Mouse (Mus musculus) left cerebral cortex, postnatal 10 days (tissue): ENCODE measurements around the gene Twsg1. TPM values are rescaled to one million over a fixed set of nuclear protein-coding genes. Genes with fewer than 3 reads are reported as not detected.

ENCODE experiments used
- DNase-seq, 2 experiments: peaks; one replicate each; pipeline ENCODE4 v3.0.0; 2021 to 2022; ENCODE audit warnings: low spot score in 2 of 2, mixed read lengths in 1 of 2; ENCODE audit errors: extremely low spot score in 1 of 2
- intact Hi-C: fragments of 180-260 bp; cut with DNase I; formaldehyde crosslinking; loops from one replicate; pipeline ENCODE4 v1.15.1; 2025
- total RNA-seq, 2 experiments: library from RNA; stranded (reverse); gene quantifications; 2 replicates each; pipeline ENCODE4 v1.2.3; 2021

Twsg1 gene
- total RNA-seq, 2 experiments from 2014 or later: 25.6 to 27.4 TPM

GRCm38 (mm10) chr17:65939461-65940192 lies 11.4 kb downstream of the Twsg1 start:
- intact Hi-C loops: no loop called here
- DNase-seq: no peak

GRCm38 (mm10) chr17:65937671-65938070 lies 13.4 kb downstream of the Twsg1 start:
- intact Hi-C loops: no loop called here
- no peak for DNase-seq

GRCm38 (mm10) chr17:65933741-65934140 lies 17.3 kb downstream of the Twsg1 start:
- intact Hi-C loops: no loop called here
- no peak for DNase-seq

GRCm38 (mm10) chr17:65931525-65931924 lies 19.5 kb downstream of the Twsg1 start:
- no peak for DNase-seq

GRCm38 (mm10) chr17:65930960-65931359 lies 20.1 kb downstream of the Twsg1 start:
- intact Hi-C loops: no loop called here
- DNase-seq: peak in 1 of 2 experiments; percentile 51

More at GRCm38 (mm10) chr17:65931525-65931924, 19.5 kb downstream of the Twsg1 start:
- intact Hi-C loops: no loop called here

GRCm38 (mm10) chr17:65930158-65930826 lies 20.7 kb downstream of the Twsg1 start:
- DNase-seq: no peak
- intact Hi-C loops: no loop called here

- DNase-seq: no peak
- intact Hi-C loops: no loop called here
Observed at GRCm38 (mm10) chr17:65929319-65929978, 21.6 kb downstream of the Twsg1 start.

- peak; percentile 56 to 64 for DNase-seq
- intact Hi-C loops: no loop called here
Observed at GRCm38 (mm10) chr17:65927077-65927476, 23.9 kb downstream of the Twsg1 start.

GRCm38 (mm10) chr17:65924218-65924617 lies 26.8 kb downstream of the Twsg1 start:
- DNase-seq: no peak
- intact Hi-C loops: no loop called here

GRCm38 (mm10) chr17:65921975-65922374 lies 29.1 kb downstream of the Twsg1 start:
- DNase-seq: no peak
- intact Hi-C loops: no loop called here

GRCm38 (mm10) chr17:65919235-65919634 lies 31.8 kb downstream of the Twsg1 start:
- intact Hi-C loops: no loop called here

GRCm38 (mm10) chr17:65916135-65916668 lies 34.8 kb downstream of the Twsg1 start:
- intact Hi-C loops: no loop called here

More at GRCm38 (mm10) chr17:65919235-65919634, 31.8 kb downstream of the Twsg1 start:
- DNase-seq: no peak

GRCm38 (mm10) chr17:65914083-65914482 lies 36.9 kb downstream of the Twsg1 start:
- intact Hi-C loops: no loop called here

More at GRCm38 (mm10) chr17:65916135-65916668, 34.8 kb downstream of the Twsg1 start:
- DNase-seq: peak; percentile 79 to 90

GRCm38 (mm10) chr17:65912202-65912601 lies 38.8 kb downstream of the Twsg1 start:
- intact Hi-C loops: no loop called here
- no peak for DNase-seq

More at GRCm38 (mm10) chr17:65914083-65914482, 36.9 kb downstream of the Twsg1 start:
- no peak for DNase-seq

- DNase-seq: no peak
- intact Hi-C loops: no loop called here
Observed at GRCm38 (mm10) chr17:65911285-65912069, 39.5 kb downstream of the Twsg1 start.

GRCm38 (mm10) chr17:65908270-65908669 lies 42.8 kb downstream of the Twsg1 start:
- DNase-seq: no peak
- intact Hi-C loops: no loop called here

- intact Hi-C loops: no loop called here
- DNase-seq: peak in 1 of 2 experiments; percentile 32
Observed at GRCm38 (mm10) chr17:65906895-65907401, 44.1 kb downstream of the Twsg1 start.

GRCm38 (mm10) chr17:65906313-65906894 lies 44.6 kb downstream of the Twsg1 start:
- no peak for DNase-seq
- intact Hi-C loops: no loop called here
